Mouse (Mus musculus) layer of hippocampus, postnatal 10 days (tissue): ENCODE measurements around the gene Zfp62. TPM values are rescaled to one million over a fixed set of nuclear protein-coding genes. Genes with fewer than 3 reads are reported as not detected.

Experiments used
- total RNA-seq, 2 experiments: library from RNA; stranded (reverse); gene quantifications; 2 replicates each; pipeline ENCODE4 v1.2.3; 2021

Gene Zfp62
- total RNA-seq, 2 experiments from 2014 or later: 33.9 to 36.4 TPM

Other genes starting within 250 kb of the Zfp62 start
- gene Olfr56, start 224.4 kb upstream of the Zfp62 start, total RNA-seq: not detected
- 1 to 10 TPM in 1 of 2 experiments, under 1 TPM in 1; 0.47 to 1.2 TPM for gene 9930111J21Rik1, start 223.9 kb upstream of the Zfp62 start, total RNA-seq
- gene Gm12185, start 211.1 kb upstream of the Zfp62 start, total RNA-seq: not detected
- not detected for gene Tgtp1, start 209.1 kb upstream of the Zfp62 start, total RNA-seq
- gene 9930111J21Rik2, start 152.1 kb upstream of the Zfp62 start, total RNA-seq: 1 to 10 TPM in 1 of 2 experiments, under 1 TPM in 1; 0.71 to 1.0 TPM
- under 1 TPM in 1 of 2 experiments, not detected in 1; 0.11 TPM for gene Tgtp2, start 139.1 kb upstream of the Zfp62 start, total RNA-seq
- under 1 TPM; 0.21 to 0.62 TPM for gene Ifi47, start 126.7 kb upstream of the Zfp62 start, total RNA-seq
- gene Olfr1396, start 88.4 kb upstream of the Zfp62 start, total RNA-seq: not detected
- not detected for gene Olfr1395, start 61.0 kb upstream of the Zfp62 start, total RNA-seq
- gene Olfr1394, start 48.9 kb upstream of the Zfp62 start, total RNA-seq: not detected
- under 1 TPM; 0.30 to 0.40 TPM for gene Btnl9, start 16.1 kb upstream of the Zfp62 start, total RNA-seq
- 10 to 100 TPM; 43.9 to 50.2 TPM for gene Mgat1, start 40.9 kb downstream of the Zfp62 start, total RNA-seq
- gene Olfr1393, start 75.0 kb downstream of the Zfp62 start, total RNA-seq: not detected
- gene Olfr1392, start 82.0 kb downstream of the Zfp62 start, total RNA-seq: under 1 TPM; 0.11 to 0.14 TPM
- under 1 TPM in 1 of 2 experiments, not detected in 1; 0.25 TPM for gene Olfr10, start 101.4 kb downstream of the Zfp62 start, total RNA-seq
- gene Olfr1391, start 119.5 kb downstream of the Zfp62 start, total RNA-seq: not detected
- gene Olfr1390, start 131.9 kb downstream of the Zfp62 start, total RNA-seq: not detected
- not detected for gene Olfr1389, start 219.8 kb downstream of the Zfp62 start, total RNA-seq
- gene Olfr1388, start 233.3 kb downstream of the Zfp62 start, total RNA-seq: under 1 TPM; 0.42 to 0.66 TPM